Comparison of ENCODE assay signal across 9 mouse cellular contexts in genomic region chr3:96496216-96496615, GRCm38 (mm10). TPM values are rescaled to one million over a fixed set of nuclear protein-coding genes. Genes with fewer than 3 reads are reported as not detected.
DNase-seq lines count a peak whose midpoint lies in the region; ATAC-seq and TF ChIP-seq lines count a peak whose summit lies in the region.
"Had no signal": no experiment of that assay in that cellular context is flagged by ENCODE, and none has a peak within 500 bp of the region (broad histone marks: within the 10 kb centered on the region; RNA-seq: fewer than 3 reads in every experiment).

No protein-coding gene starts in this region.

- H3K27me3 ChIP-seq in kidney, embryonic 14.5 days (ENCODE audit: control insufficient read depth, insufficient read depth, low read length) = no peaks in the 10 kb centered on the region
- no peaks in the 10 kb centered on the region for H3K27me3 ChIP-seq in E14TG2a.4 (ENCODE audit: insufficient read depth, low read length)
- H3K27me3 ChIP-seq in embryonic facial prominence, embryonic 10.5 days (replicated peaks; ENCODE audit: low read depth, poor library complexity, severe bottlenecking) = no peaks in the 10 kb centered on the region
- no peaks in the 10 kb centered on the region for H3K27me3 ChIP-seq in liver, embryonic 13.5 days

- H3K36me3 ChIP-seq in kidney, embryonic 14.5 days (ENCODE audit: control insufficient read depth, insufficient read depth, low read length) = no peaks in the 10 kb centered on the region
- no peaks in the 10 kb centered on the region for H3K36me3 ChIP-seq in E14TG2a.4 (ENCODE audit: insufficient read depth, low read length)
- H3K36me3 ChIP-seq in embryonic facial prominence, embryonic 10.5 days (replicated peaks) = no peaks in the 10 kb centered on the region
- H3K36me3 ChIP-seq in liver, embryonic 13.5 days = no peaks in the 10 kb centered on the region

- H3K9me3 ChIP-seq in kidney, embryonic 14.5 days (ENCODE audit: control insufficient read depth, low read length) = no peaks in the 10 kb centered on the region
- no peaks in the 10 kb centered on the region for H3K9me3 ChIP-seq in E14TG2a.4 (ENCODE audit: low read length)
- no peaks in the 10 kb centered on the region for H3K9me3 ChIP-seq in embryonic facial prominence, embryonic 10.5 days
- no peaks in the 10 kb centered on the region for H3K9me3 ChIP-seq in liver, embryonic 13.5 days (replicated peaks)

- H3K4me3 ChIP-seq in kidney, embryonic 14.5 days (ENCODE audit: low read length) = 0 out of 2 replicates have a peak overlapping the region, but pooled peaks have one; percentile 6
- H3K4me3 ChIP-seq in E14TG2a.4 (replicated peaks; ENCODE audit: low read length) = peak overlapping the region; percentile 80
- peak overlapping the region; percentile 76 for H3K4me3 ChIP-seq in embryonic facial prominence, embryonic 10.5 days
- H3K4me3 ChIP-seq in liver, embryonic 13.5 days (replicated peaks) = peak overlapping the region; percentile 68; the same call in 1 of the 2 replicates

- no peak for TF ChIP-seq CTCF in E14TG2a.4 (conservative IDR thresholded peaks at IDR 0.05; ENCODE audit: low read length)

- no peak for ATAC-seq in kidney, embryonic 14.5 days (ENCODE audit: low FRiP score, low TSS enrichment)
- ATAC-seq in liver, embryonic 13.5 days (ENCODE audit: low read depth) = no peak

- DNase-seq in kidney, postnatal 14 days = no peak
- DNase-seq in embryonic facial prominence, embryonic 10.5 days (ENCODE audit: low spot score) = no peak
- no peak for DNase-seq in liver, embryonic 13.5 days
- no peak for DNase-seq in embryo, embryonic 9.5 days (ENCODE audit: extremely low spot score)
- DNase-seq in gastrocnemius, adult 18-20 months (ENCODE audit: low spot score) = no peak
- DNase-seq: layer of hippocampus, adult 9-11 months had no signal

- peak overlapping the region; percentile 60 for H3K4me2 ChIP-seq in kidney, embryonic 14.5 days (replicated peaks; ENCODE audit: low read depth, low read length)
- H3K4me2 ChIP-seq in liver, embryonic 13.5 days = peak overlapping the region; percentile 85

- H3K9ac ChIP-seq in kidney, embryonic 14.5 days (ENCODE audit: low read depth, low read length) = no peak overlapping the region
- peak overlapping the region; percentile 76 for H3K9ac ChIP-seq in liver, embryonic 13.5 days

- WGBS in kidney, embryonic 14.5 days = 45% methylated on average over 7 of the region's 7 CpGs
- 64% methylated on average over 7 of the region's 7 CpGs for WGBS in embryonic facial prominence, embryonic 10.5 days
- WGBS in liver, embryonic 13.5 days (ENCODE audit: insufficient replicate concordance) = 66% methylated on average over 7 of the region's 7 CpGs

- H3K27ac ChIP-seq in kidney, embryonic 14.5 days (ENCODE audit: low read depth, low read length) = no peak overlapping the region
- H3K27ac ChIP-seq in embryonic facial prominence, embryonic 10.5 days (replicated peaks) = no peak overlapping the region
- no peak overlapping the region for H3K27ac ChIP-seq in liver, embryonic 13.5 days

- no peaks in the 10 kb centered on the region for H3K4me1 ChIP-seq in kidney, embryonic 14.5 days (ENCODE audit: control insufficient read depth, insufficient read depth, low read length)
- peaks cover 34% of the 10 kb centered on the region for H3K4me1 ChIP-seq in E14TG2a.4 (replicated peaks; ENCODE audit: low read depth, low read length)
- peaks cover 17% of the 10 kb centered on the region; the same call in 1 of the 2 replicates for H3K4me1 ChIP-seq in embryonic facial prominence, embryonic 10.5 days
- peaks cover 27% of the 10 kb centered on the region for H3K4me1 ChIP-seq in liver, embryonic 13.5 days (replicated peaks)

RNA-seq across cellular contexts. Expression of gene Hfe2, which starts 28.8 kb away (rescaled TPM):
- polyA plus RNA-seq in kidney, embryonic 14.5 days (2014; fragmentation: Nextera tagmentation; extraction: Ambion mirVana) = 0.20 and 0.30 TPM in 2 replicates
- polyA plus RNA-seq in embryonic facial prominence, embryonic 10.5 days (2016; fragmentation: Nextera tagmentation; extraction: Ambion mirVana) = 1.4 and 1.5 TPM in 2 replicates
- 1.3 and 1.7 TPM in 2 replicates for polyA plus RNA-seq in liver, embryonic 13.5 days (2015; fragmentation: Nextera tagmentation; extraction: Ambion mirVana)
- 100 to 1,000 TPM; 622 to 636 TPM for total RNA-seq in gastrocnemius, adult 18-20 months (2021)

RNA-seq across cellular contexts. Expression of gene BC107364, which starts 44.1 kb away (rescaled TPM):
- polyA plus RNA-seq in kidney, embryonic 14.5 days (2014; fragmentation: Nextera tagmentation; extraction: Ambion mirVana) = 0.20 TPM in 1 of 2 replicates, not detected in the other
- not detected in 2 replicates for polyA plus RNA-seq in embryonic facial prominence, embryonic 10.5 days (2016; fragmentation: Nextera tagmentation; extraction: Ambion mirVana)
- not detected in 2 replicates for polyA plus RNA-seq in liver, embryonic 13.5 days (2015; fragmentation: Nextera tagmentation; extraction: Ambion mirVana)
- not detected for total RNA-seq in gastrocnemius, adult 18-20 months (2021)
- total RNA-seq: heart, postnatal 25 days had no signal

Comparison
In these comparisons a context has a peak if more than half of its experiments do, and no peak if none do; other contexts are left out.
1. H3K4me3 ChIP-seq: peak in every context shown above with its lines; median percentile 80 in E14TG2a.4; 76 in embryonic facial prominence, embryonic 10.5 days; 68 in liver, embryonic 13.5 days; 6 in kidney, embryonic 14.5 days.